ENCODE assay signal across 23 mouse cellular contexts in the genomic region with DNA sequence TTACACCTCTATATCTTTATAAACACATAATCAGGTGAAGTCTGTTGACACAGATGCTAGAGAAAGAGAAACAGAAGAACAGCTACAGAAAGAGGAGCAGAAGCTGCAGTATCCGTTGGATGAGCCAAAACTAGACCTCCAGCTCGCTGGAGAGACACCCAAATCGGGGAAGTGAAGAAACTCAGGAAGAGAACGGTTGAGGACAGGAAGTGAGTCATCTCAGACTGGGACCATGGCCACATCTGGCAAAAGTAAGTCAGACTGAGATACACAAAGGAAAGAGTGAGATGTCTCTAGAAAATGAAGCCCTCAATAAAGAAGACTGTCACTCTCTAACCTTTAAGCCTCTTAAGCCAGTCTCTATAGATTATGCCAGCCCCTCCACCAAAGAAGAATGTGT.
"Had no signal": no experiment of that assay in that cellular context is flagged by ENCODE, and none has a peak within 500 bp of the region (broad histone marks: within the 10 kb centered on the region; RNA-seq: fewer than 3 reads in every experiment).

No protein-coding gene starts in this region.

- H3K4me1 ChIP-seq: heart, embryonic 10.5 days; heart, embryonic 12.5 days; hindbrain, embryonic 10.5 days; hindbrain, embryonic 13.5 days; hindbrain, embryonic 15.5 days; limb, embryonic 13.5 days; limb, embryonic 15.5 days; liver, embryonic 12.5 days had no signal

- H3K27me3 ChIP-seq: heart, embryonic 12.5 days; hindbrain, embryonic 13.5 days; hindbrain, embryonic 15.5 days; limb, embryonic 13.5 days; limb, embryonic 15.5 days; liver, embryonic 12.5 days had no signal

- H3K4me3 ChIP-seq: heart, embryonic 10.5 days; heart, embryonic 12.5 days; hindbrain, embryonic 10.5 days; hindbrain, embryonic 13.5 days; hindbrain, embryonic 15.5 days; layer of hippocampus, adult 2 months; limb, embryonic 13.5 days; limb, embryonic 15.5 days; liver, embryonic 12.5 days had no signal

- DNase-seq: gastrocnemius, postnatal 14 days; gastrocnemius, postnatal 36 days; heart, adult 18-20 months; heart, postnatal 10 days; heart, postnatal 4 days; kidney, adult 18-20 months; kidney, adult 8-10 months; kidney, postnatal 10 days; kidney, postnatal 25 days; kidney, postnatal 4 days; layer of hippocampus, postnatal 36 days; left cerebral cortex, postnatal 4 days had no signal

- H3K9ac ChIP-seq: heart, embryonic 12.5 days; hindbrain, embryonic 13.5 days; hindbrain, embryonic 15.5 days; limb, embryonic 13.5 days; limb, embryonic 15.5 days; liver, embryonic 12.5 days had no signal

- H3K36me3 ChIP-seq: heart, embryonic 10.5 days; heart, embryonic 12.5 days; hindbrain, embryonic 10.5 days; hindbrain, embryonic 13.5 days; hindbrain, embryonic 15.5 days; limb, embryonic 13.5 days; limb, embryonic 15.5 days; liver, embryonic 12.5 days had no signal

- H3K4me2 ChIP-seq: heart, embryonic 12.5 days; hindbrain, embryonic 13.5 days; hindbrain, embryonic 15.5 days; limb, embryonic 13.5 days; limb, embryonic 15.5 days; liver, embryonic 12.5 days had no signal

- H3K9me3 ChIP-seq: heart, embryonic 10.5 days; heart, embryonic 12.5 days; hindbrain, embryonic 10.5 days; hindbrain, embryonic 13.5 days; hindbrain, embryonic 15.5 days; limb, embryonic 13.5 days; limb, embryonic 15.5 days; liver, embryonic 12.5 days had no signal

- H3K27ac ChIP-seq: heart, embryonic 10.5 days; hindbrain, embryonic 10.5 days; hindbrain, embryonic 13.5 days; hindbrain, embryonic 15.5 days; hindbrain, postnatal 0 days; layer of hippocampus, adult 2 months; limb, embryonic 13.5 days; limb, embryonic 15.5 days; liver, embryonic 12.5 days had no signal

- ATAC-seq: hindbrain, postnatal 0 days; intestine, embryonic 16.5 days; liver, embryonic 12.5 days had no signal
